Mouse (Mus musculus) liver, adult 2 months (tissue): ENCODE measurements at regions not wholly inside any gene's neighbourhood (a gene's known extent, or its start where the extent isn't known, plus 50 kb on each side); places are given as distances from the start of the nearest gene placed in this dataset.

Experiments
- CTCF ChIP-seq: fragments of 200-500 bp; IDR thresholded peaks from 2 replicates; pipeline ENCODE4 v1.5.1; 2011; ENCODE audit warnings: low read depth, low read length, control low read depth
- POLR2A ChIP-seq: fragments of 200-500 bp; IDR thresholded peaks from 2 replicates; pipeline ENCODE4 v1.6.1; 2011; ENCODE audit warnings: low read length, control low read depth; ENCODE audit not compliant: insufficient read depth; ENCODE audit errors: extremely low read depth

DNA sequence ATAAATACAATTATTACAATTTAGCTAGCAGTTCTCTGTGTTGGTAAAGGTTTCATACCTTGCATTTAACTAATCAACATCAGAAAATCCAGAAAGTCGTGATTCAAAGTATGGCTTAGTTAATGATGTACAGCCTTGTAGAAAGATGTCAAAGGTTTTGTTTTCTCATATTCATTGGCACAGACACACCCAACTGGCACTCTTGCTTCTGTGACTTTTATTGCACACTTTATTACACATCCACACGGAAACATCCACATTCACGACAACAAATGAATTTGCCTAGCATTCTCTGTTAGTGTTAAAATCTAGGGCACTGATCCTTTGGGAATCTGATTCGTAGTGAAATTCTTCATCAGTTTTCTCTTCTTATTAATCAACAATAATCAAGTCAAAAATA, 720.0 kb downstream of the Tns3 start:
- TF ChIP-seq CTCF (no peak), POLR2A (no peak)
